Mouse (Mus musculus) heart, embryonic 11.5 days (tissue): ENCODE data around the gene Abhd12. TPM values are rescaled to one million over a fixed set of nuclear protein-coding genes. Genes with fewer than 3 reads are reported as not detected.

Source experiments
- ATAC-seq: fragments of 200-750 bp; cut with Nextera tagmentation; replicated peaks from 2 replicates; pipeline ENCODE4 v1.8.0; 2017; ENCODE audit warnings: moderate library complexity; ENCODE audit not compliant: insufficient number of reproducible peaks, low FRiP score, low TSS enrichment
- H3K27ac ChIP-seq: fragments of 300-500 bp; sonication (generic); 2 replicates; pipeline ENCODE4 v1.5.1; 2014; ENCODE audit warnings: mild to moderate bottlenecking, low read depth, low read length
- H3K27me3 ChIP-seq: fragments of 300-500 bp; sonication (generic); 2 replicates; pipeline ENCODE4 v1.6.1; 2014; ENCODE audit warnings: mild to moderate bottlenecking, low read length, mixed read lengths; ENCODE audit not compliant: control insufficient read depth, insufficient read depth
- H3K36me3 ChIP-seq: fragments of 300-500 bp; sonication (generic); 2 replicates; pipeline ENCODE4 v1.6.1; 2014; ENCODE audit warnings: mild to moderate bottlenecking, low read length, moderate library complexity, mixed read lengths; ENCODE audit not compliant: control insufficient read depth, insufficient read depth
- H3K4me1 ChIP-seq: fragments of 300-500 bp; sonication (generic); 2 replicates; pipeline ENCODE4 v1.6.1; 2014; ENCODE audit warnings: low read length; ENCODE audit not compliant: control insufficient read depth, insufficient read depth
- H3K4me2 ChIP-seq: fragments of 300-500 bp; sonication (generic); 2 replicates; pipeline ENCODE4 v1.6.1; 2014; ENCODE audit warnings: mild to moderate bottlenecking, moderate library complexity
- H3K4me3 ChIP-seq: fragments of 300-500 bp; sonication (generic); 2 replicates; pipeline ENCODE4 v1.5.1; 2014; ENCODE audit warnings: low read depth, low read length
- H3K9ac ChIP-seq: fragments of 300-500 bp; sonication (generic); 2 replicates; pipeline ENCODE4 v1.6.1; 2014; ENCODE audit warnings: mild to moderate bottlenecking, low read depth, low read length, moderate library complexity
- H3K9me3 ChIP-seq: fragments of 300-500 bp; sonication (generic); replicated peaks from 2 replicates; pipeline ENCODE4 v1.6.1; 2016; ENCODE audit warnings: low read length; ENCODE audit not compliant: control insufficient read depth
- WGBS: fragments of 180-500 bp; shearing (Covaris S2); extraction: QIAGEN DNeasy Blood & Tissue Kit; methylation state at CpG from one replicate; pipeline ENCODE4 v1.1.7; 2014; ENCODE audit not compliant: insufficient replicate concordance; 5-methylcytosine and 5-hydroxymethylcytosine counted together
- polyA plus RNA-seq: library from polyadenylated mRNA; unstranded; fragments of >200 nt; fragmentation: Nextera tagmentation; extraction: Ambion mirVana; gene quantifications from 2 replicates; pipeline ENCODE4 v1.2.1, GENCODE M21; 2014

The Abhd12 gene
- polyA plus RNA-seq, 1 experiment from 2014 or later = 49.2 TPM

GRCm38 (mm10) chr2:150934659-150935058 is 30.1 kb upstream of the Abhd12 start:
- WGBS = 91% methylated on average over 4 of the region's 4 CpGs
- peaks cover 3% of the 10 kb centered on the region; the same call in 1 of the 2 replicates for H3K36me3 ChIP-seq

GRCm38 (mm10) chr2:150933482-150933881 is 28.9 kb upstream of the Abhd12 start:
- Histone ChIP-seq H3K9me3 (no peaks in the 10 kb centered on the region), H3K27ac (no peak overlapping the region), H3K4me1 (no peaks in the 10 kb centered on the region), H3K36me3 (peaks cover 3% of the 10 kb centered on the region; the same call in 1 of the 2 replicates), H3K27me3 (no peaks in the 10 kb centered on the region), H3K4me2 (no peak overlapping the region), H3K4me3 (no peak overlapping the region), H3K9ac (no peak overlapping the region)
- WGBS = 75% methylated on average over 19 of the region's 19 CpGs
- ATAC-seq = no peak

More at GRCm38 (mm10) chr2:150934659-150935058, 30.1 kb upstream of the Abhd12 start:
- H3K4me2 ChIP-seq = no peak overlapping the region
- no peaks in the 10 kb centered on the region for H3K4me1 ChIP-seq
- H3K4me3 ChIP-seq = no peak overlapping the region
- ATAC-seq = no peak
- no peak overlapping the region for H3K9ac ChIP-seq
- H3K9me3 ChIP-seq = no peaks in the 10 kb centered on the region
- H3K27me3 ChIP-seq = no peaks in the 10 kb centered on the region
- H3K27ac ChIP-seq = no peak overlapping the region

GRCm38 (mm10) chr2:150930806-150931205 is 26.3 kb upstream of the Abhd12 start:
- no peaks in the 10 kb centered on the region for H3K36me3 ChIP-seq
- no peak overlapping the region for H3K9ac ChIP-seq
- ATAC-seq = no peak
- no peaks in the 10 kb centered on the region for H3K27me3 ChIP-seq
- H3K4me3 ChIP-seq = no peak overlapping the region
- WGBS = 46% methylated on average over 3 of the region's 3 CpGs
- no peaks in the 10 kb centered on the region for H3K9me3 ChIP-seq
- no peaks in the 10 kb centered on the region for H3K4me1 ChIP-seq
- H3K4me2 ChIP-seq = no peak overlapping the region
- H3K27ac ChIP-seq = no peak overlapping the region

GRCm38 (mm10) chr2:150929156-150929555 is 24.6 kb upstream of the Abhd12 start:
- H3K4me2 ChIP-seq = no peak overlapping the region
- H3K9ac ChIP-seq = no peak overlapping the region
- H3K4me3 ChIP-seq = no peak overlapping the region
- no peaks in the 10 kb centered on the region for H3K36me3 ChIP-seq
- WGBS = 83% methylated on average over 6 of the region's 6 CpGs
- H3K9me3 ChIP-seq = no peaks in the 10 kb centered on the region
- H3K27ac ChIP-seq = no peak overlapping the region
- H3K4me1 ChIP-seq = no peaks in the 10 kb centered on the region
- H3K27me3 ChIP-seq = no peaks in the 10 kb centered on the region
- ATAC-seq = no peak

- no peaks in the 10 kb centered on the region for H3K9me3 ChIP-seq
- no peak overlapping the region for H3K9ac ChIP-seq
- no peaks in the 10 kb centered on the region for H3K36me3 ChIP-seq
- peaks cover 2% of the 10 kb centered on the region; the same call in 1 of the 2 replicates for H3K4me1 ChIP-seq
- H3K27me3 ChIP-seq = no peaks in the 10 kb centered on the region
- no peak overlapping the region for H3K4me2 ChIP-seq
- no peak overlapping the region for H3K27ac ChIP-seq
- H3K4me3 ChIP-seq = no peak overlapping the region
- no peak for ATAC-seq
- 89% methylated on average over 11 of the region's 11 CpGs for WGBS
Observed at GRCm38 (mm10) chr2:150927038-150927720, 22.6 kb upstream of the Abhd12 start.

GRCm38 (mm10) chr2:150923505-150923904 is 19.0 kb upstream of the Abhd12 start:
- Histone ChIP-seq H3K27me3 (no peaks in the 10 kb centered on the region), H3K36me3 (peaks cover 4% of the 10 kb centered on the region; the same call in 1 of the 2 replicates), H3K4me2 (no peak overlapping the region), H3K4me3 (no peak overlapping the region), H3K27ac (no peak overlapping the region), H3K9me3 (no peaks in the 10 kb centered on the region), H3K9ac (no peak overlapping the region), H3K4me1 (peaks cover 2% of the 10 kb centered on the region; the same call in 1 of the 2 replicates)
- 55% methylated on average over 7 of the region's 7 CpGs for WGBS
- no peak for ATAC-seq

GRCm38 (mm10) chr2:150923026-150923425 is 18.5 kb upstream of the Abhd12 start:
- peaks cover 2% of the 10 kb centered on the region; the same call in 1 of the 2 replicates for H3K4me1 ChIP-seq
- H3K36me3 ChIP-seq = peaks cover 4% of the 10 kb centered on the region; the same call in 1 of the 2 replicates
- H3K4me2 ChIP-seq = no peak overlapping the region
- no peaks in the 10 kb centered on the region for H3K27me3 ChIP-seq
- 85% methylated on average over 3 of the region's 3 CpGs for WGBS
- H3K4me3 ChIP-seq = no peak overlapping the region
- no peak for ATAC-seq
- H3K9ac ChIP-seq = no peak overlapping the region
- H3K27ac ChIP-seq = no peak overlapping the region
- no peaks in the 10 kb centered on the region for H3K9me3 ChIP-seq

- WGBS = 58% methylated on average over 4 of the region's 4 CpGs
- H3K9me3 ChIP-seq = no peaks in the 10 kb centered on the region
- H3K9ac ChIP-seq = no peak overlapping the region
- no peak overlapping the region for H3K27ac ChIP-seq
- no peak for ATAC-seq
- H3K36me3 ChIP-seq = peaks cover 4% of the 10 kb centered on the region; the same call in 1 of the 2 replicates
- peaks cover 2% of the 10 kb centered on the region; the same call in 1 of the 2 replicates for H3K4me1 ChIP-seq
- no peaks in the 10 kb centered on the region for H3K27me3 ChIP-seq
- H3K4me2 ChIP-seq = no peak overlapping the region
- no peak overlapping the region for H3K4me3 ChIP-seq
Observed at GRCm38 (mm10) chr2:150922165-150922564, 17.6 kb upstream of the Abhd12 start.

GRCm38 (mm10) chr2:150921697-150922096 is 17.2 kb upstream of the Abhd12 start:
- no peak overlapping the region for H3K27ac ChIP-seq
- no peaks in the 10 kb centered on the region for H3K27me3 ChIP-seq
- H3K4me1 ChIP-seq = peaks cover 2% of the 10 kb centered on the region; the same call in 1 of the 2 replicates
- 87% methylated on average over 6 of the region's 6 CpGs for WGBS
- peaks cover 4% of the 10 kb centered on the region; the same call in 1 of the 2 replicates for H3K36me3 ChIP-seq
- no peak overlapping the region for H3K4me2 ChIP-seq
- no peaks in the 10 kb centered on the region for H3K9me3 ChIP-seq
- H3K4me3 ChIP-seq = no peak overlapping the region
- no peak overlapping the region for H3K9ac ChIP-seq
- ATAC-seq = no peak
